Mouse (Mus musculus): ENCODE results near the gene Nsun4.
A peak's percentile ranks its signal among the peaks of the same experiment; 100 is the strongest.

Nsun4 gene

DNA sequence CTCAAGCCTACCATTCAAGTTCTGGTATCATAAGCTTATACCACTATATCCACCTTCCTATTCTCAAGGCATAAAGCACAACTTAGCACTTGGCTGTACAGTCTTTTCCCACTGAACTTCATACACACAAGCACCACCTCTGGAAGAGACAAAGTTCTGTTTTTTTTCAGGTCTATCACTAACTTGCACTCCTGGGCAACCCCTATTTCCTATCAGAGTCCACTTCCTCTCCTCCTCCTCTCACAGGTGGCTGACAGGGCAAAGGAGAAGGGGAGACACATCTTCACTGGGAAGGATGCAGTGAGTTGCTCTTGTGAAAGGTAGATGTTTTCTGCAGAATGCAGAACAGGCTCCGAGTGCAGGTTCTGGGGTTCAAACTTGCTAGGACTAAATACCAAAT, 6.0 kb downstream of the Nsun4 start:
- DNase-seq (ENCODE audit: low spot score) = no peak

- no peak for DNase-seq (ENCODE audit: low spot score)
These were observed 7.1 kb downstream of the Nsun4 start for GRCm38 (mm10) chr4:116046604-116047003.

DNA sequence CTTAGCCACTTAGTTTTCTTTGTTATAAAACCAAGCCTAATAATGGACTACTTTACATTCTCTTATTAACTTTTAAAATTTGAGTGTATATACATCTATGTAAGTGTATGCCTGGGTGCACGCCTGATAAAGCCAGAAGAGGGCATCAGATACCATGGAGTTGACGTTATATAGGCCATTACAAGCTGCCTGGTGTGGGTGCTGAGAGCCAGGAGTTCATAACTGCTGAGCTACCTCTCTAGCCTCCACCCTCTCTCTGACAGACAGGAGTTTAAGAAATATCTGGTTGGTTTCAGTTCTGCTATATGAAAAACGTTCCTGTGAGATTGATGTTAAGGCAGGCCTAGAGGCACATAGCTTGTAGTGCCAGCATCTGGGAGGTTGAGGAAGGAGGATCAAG, 11.5 kb downstream of the Nsun4 start:
- no peak for DNase-seq (ENCODE audit: low spot score)

- no peak for DNase-seq (ENCODE audit: low spot score)
These were observed 13.2 kb downstream of the Nsun4 start for GRCm38 (mm10) chr4:116040466-116040865.

DNA sequence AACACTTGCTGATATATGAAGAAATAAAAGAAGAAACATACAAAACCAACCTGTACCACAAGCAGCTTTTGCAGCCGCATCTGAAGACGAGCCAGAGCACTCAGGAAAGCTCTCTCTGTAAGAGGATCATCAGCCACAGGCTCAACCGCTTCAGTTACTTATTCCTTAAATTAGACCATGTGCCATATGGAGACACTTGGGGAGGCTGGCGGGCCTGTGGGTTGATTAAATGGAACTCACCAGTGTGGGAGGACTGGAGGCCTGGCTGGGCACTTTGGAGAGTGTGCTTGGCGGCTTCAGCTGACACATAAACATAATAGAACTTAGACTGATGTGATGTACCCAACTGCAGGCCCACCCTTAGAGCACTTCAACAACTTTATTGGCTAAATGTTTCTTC, 20.3 kb downstream of the Nsun4 start:
- no peak for DNase-seq (ENCODE audit: low spot score)

- DNase-seq (ENCODE audit: low spot score) = no peak
These were observed 20.8 kb downstream of the Nsun4 start for GRCm38 (mm10) chr4:116032906-116033305.

GRCm38 (mm10) chr4:116017902-116018746, 35.6 kb downstream of the Nsun4 start, which contains the start of gene Faah:
Faah (minus strand) TSS chr4:116017926.
- DNase-seq (ENCODE audit: low spot score) = no peak

- DNase-seq (ENCODE audit: low spot score) = peak; percentile 85
These were observed 36.3 kb downstream of the Nsun4 start for GRCm38 (mm10) chr4:116017300-116017901.

- DNase-seq (ENCODE audit: low spot score) = no peak
These were observed 36.8 kb downstream of the Nsun4 start for GRCm38 (mm10) chr4:116016862-116017299.

- no peak for DNase-seq (ENCODE audit: low spot score)
These were observed 37.3 kb downstream of the Nsun4 start for GRCm38 (mm10) chr4:116016396-116016795.

DNA sequence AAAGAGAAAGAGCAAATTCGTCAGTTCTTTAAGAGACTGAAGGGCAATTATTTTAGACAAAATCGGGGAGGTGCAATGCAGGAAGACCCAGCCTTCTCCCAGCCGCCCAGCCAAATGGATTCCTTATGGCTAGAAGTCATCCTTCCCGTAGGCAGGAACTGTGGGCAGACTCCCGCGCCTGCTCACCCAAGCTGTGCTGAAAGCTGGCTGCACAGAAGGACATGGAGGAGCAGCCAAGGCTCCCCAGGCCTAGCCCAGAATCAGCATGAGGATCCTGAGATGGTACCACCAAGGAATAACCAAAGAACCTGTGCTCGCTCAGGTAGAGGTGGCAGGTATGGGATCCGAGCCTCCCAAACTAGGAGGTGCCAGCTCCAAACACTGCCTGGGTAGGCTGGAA, 37.7 kb downstream of the Nsun4 start:
- DNase-seq (ENCODE audit: low spot score) = no peak

DNA sequence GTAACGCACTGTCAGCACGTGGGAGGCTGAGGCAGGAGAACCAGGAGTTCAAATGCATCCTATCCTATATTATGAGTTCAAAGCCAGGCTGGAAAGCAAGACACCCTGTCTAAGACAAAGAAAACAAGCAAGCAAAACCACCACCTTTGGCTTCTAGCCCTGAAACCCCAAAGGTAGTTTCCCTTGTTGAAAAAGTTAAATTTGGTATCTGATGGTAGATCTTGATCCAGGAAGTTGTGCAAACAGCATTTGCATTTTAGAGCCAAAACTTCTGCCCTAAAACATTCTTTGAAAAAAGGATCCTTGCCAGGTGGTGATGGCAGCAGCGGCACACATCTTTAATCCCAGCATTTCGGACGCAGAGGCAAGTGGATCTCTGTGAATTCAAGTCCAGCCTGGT, 38.2 kb downstream of the Nsun4 start:
- DNase-seq (ENCODE audit: low spot score) = no peak

DNA sequence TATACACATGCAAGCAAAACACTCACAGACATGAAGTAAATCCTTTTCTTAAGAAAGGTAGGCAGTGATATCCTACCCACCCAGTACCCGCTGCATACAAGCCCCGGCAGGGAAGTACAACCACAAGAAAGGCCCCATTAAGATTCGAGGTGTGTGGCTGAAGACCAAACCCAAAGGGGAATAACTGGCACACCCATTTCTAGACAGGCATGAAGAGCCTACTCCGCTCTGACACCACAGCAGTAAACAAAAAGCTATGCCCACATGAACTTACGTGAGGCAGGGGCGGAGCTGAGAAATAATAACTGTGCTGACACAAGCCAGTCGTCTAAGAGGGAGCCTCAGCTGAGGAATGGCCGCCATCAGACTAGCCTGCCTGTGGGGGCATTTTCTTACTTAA, 43.5 kb downstream of the Nsun4 start:
- DNase-seq (ENCODE audit: low spot score) = no peak

- DNase-seq (ENCODE audit: low spot score) = no peak
These were observed 52.5 kb downstream of the Nsun4 start for GRCm38 (mm10) chr4:116001206-116001605.

DNA sequence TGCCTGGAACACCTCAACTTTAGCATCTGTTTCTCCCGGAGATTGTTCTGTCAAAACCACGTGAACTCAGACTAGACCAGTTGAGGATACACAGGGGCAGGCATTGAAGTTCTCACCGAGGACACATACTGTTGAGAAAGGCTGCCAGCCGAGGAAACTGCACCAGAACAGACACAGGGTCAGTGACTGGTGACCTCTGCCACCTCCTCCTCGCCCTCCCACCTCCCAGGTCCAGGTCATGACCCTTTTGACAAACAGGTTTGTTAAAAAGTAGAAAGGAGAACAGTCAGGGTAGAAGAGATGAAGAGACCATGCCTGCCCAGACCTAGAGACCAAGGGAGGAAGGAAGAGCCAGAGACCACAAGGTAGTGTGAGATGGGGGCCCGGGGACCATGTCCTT, 53.0 kb downstream of the Nsun4 start:
- no peak for DNase-seq (ENCODE audit: low spot score)

- no peak for DNase-seq (ENCODE audit: low spot score)
These were observed 56.9 kb downstream of the Nsun4 start for GRCm38 (mm10) chr4:115996729-115997128.

DNA sequence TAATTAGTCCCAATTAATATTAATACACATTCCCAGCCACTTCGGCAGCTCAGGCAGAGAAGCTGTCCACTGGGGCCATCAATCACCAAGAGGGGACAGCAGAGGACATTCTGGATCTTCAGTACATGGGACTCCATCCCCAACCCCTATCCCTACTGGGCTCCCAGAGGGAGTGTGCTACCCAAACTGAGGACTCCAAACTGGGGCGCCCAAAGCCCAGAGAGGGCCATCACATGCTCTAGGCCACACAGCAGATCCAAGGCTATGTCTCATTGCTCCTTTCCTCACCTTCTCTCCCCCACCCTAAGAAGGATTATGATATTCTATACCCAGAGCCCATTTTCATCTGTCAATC, 58.3 kb downstream of the Nsun4 start:
- DNase-seq (ENCODE audit: low spot score) = no peak

DNA sequence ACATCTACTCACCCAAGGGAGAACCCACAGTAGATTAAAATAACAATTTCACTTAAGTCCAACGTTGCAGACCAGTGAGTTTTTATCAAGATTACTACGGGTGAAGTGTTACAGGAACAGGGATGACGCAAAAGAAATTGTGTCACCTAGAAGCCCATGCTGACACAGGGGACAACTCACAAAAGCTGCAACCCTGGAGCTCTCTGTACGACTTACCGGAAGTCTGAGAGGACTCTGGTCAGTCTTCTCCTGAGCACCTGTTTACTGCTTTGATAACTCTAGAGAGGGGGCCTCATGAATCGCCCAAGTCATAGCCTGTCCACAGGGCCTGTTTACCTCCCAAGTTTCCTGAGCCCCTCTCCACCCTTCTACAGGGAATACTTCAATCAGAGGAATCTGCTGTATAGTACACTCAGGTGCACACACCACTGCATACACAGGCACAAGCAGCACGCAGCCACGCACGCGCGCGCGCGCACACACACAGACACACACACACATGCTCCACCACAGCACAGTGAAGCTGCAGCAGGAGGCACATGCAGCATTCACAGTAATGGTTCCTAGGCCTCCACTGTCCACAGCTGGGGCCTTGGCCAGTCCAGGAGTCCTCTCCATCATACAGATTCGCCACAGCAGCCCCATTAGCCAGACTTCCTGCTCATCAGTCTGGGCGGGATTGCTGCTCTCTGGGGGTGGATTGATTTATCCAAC, 58.9 kb downstream of the Nsun4 start:
- no peak for DNase-seq (ENCODE audit: low spot score)

DNA sequence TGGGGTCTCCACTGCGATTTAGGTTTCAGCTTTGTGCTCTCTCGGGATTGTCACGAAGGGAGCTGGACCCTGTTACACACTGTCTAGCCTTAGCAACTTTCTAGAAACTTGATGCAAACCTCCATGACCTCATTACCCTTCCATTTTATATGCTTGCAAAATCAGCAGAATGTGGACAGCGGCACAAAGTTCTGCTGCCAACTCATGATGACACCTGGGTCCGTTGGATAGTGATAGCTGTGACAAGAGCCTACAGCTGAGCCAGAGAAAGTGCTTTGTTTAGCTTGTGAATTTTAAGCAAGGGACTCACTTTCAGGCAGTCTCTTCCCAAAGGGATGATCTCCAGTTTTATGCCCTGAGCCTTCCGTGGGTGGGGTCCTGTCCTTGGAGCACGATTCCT, 64.3 kb downstream of the Nsun4 start:
- no peak for DNase-seq (ENCODE audit: low spot score)

- DNase-seq (ENCODE audit: low spot score) = no peak
These were observed 65.7 kb downstream of the Nsun4 start for GRCm38 (mm10) chr4:115987858-115988530.

DNA sequence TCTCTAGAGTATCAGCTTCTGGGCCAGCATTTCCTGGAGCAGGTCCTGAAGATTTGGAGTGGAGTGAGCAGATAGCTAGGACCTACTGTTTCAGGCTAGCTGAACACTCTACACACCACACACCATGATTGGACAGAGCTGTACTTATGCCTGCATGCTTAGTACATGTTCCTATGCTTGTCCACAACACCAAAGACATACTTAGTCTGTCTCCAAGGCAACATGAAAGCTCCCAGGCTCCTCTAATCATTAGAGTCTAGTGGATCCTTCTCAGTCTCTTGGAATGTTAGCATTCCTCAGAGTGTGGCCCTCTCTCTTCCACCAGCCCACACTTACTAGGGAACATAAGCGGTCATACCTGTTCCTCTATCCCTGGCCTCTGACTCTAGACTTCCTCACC, 66.2 kb downstream of the Nsun4 start:
- no peak for DNase-seq (ENCODE audit: low spot score)

- DNase-seq (ENCODE audit: low spot score) = no peak
These were observed 68.7 kb downstream of the Nsun4 start for GRCm38 (mm10) chr4:115984967-115985366.
